Mouse (Mus musculus) liver, embryonic 14.5 days (tissue): Measurements from ENCODE around the gene Ubash3b. TPM values are rescaled to one million over a fixed set of nuclear protein-coding genes. Genes with fewer than 3 reads are reported as not detected.

Experiments used
- ATAC-seq: fragments of 200-750 bp; cut with Nextera tagmentation; 2 replicates; pipeline ENCODE4 v1.8.0; 2017; ENCODE audit warnings: moderate number of reproducible peaks, mild to moderate bottlenecking, moderate library complexity; ENCODE audit not compliant: insufficient read depth
- DNase-seq, 3 experiments: peaks; one replicate each; pipeline ENCODE4 v3.0.0-alpha.2; 2012 to 2013; ENCODE audit warnings: low read depth in 3 of 3, low spot score in 3 of 3
- H3K27ac ChIP-seq: fragments of 300-500 bp; sonication (generic); 2 replicates; pipeline ENCODE4 v1.5.1; 2014; ENCODE audit warnings: moderate library complexity, mild to moderate bottlenecking, control low read depth, inconsistent platforms
- H3K27me3 ChIP-seq: fragments of 300-500 bp; sonication (generic); 2 replicates; pipeline ENCODE4 v1.6.1; 2014; ENCODE audit warnings: mild to moderate bottlenecking, low read length, moderate library complexity; ENCODE audit not compliant: control insufficient read depth, insufficient read depth
- H3K36me3 ChIP-seq: fragments of 300-500 bp; sonication (generic); replicated peaks from 2 replicates; pipeline ENCODE4 v1.6.1; 2014; ENCODE audit warnings: low read depth; ENCODE audit not compliant: control insufficient read depth, insufficient read depth
- H3K4me1 ChIP-seq, 2 experiments: fragments of 200-500 bp in 1 of 2; fragments of 300-500 bp in 1 of 2; sonication (generic) in 1 of 2; replicated peaks; 2 replicates each; pipeline ENCODE4 v1.6.1; 2012 to 2014; ENCODE audit warnings: antibody characterized with exemption in 1 of 2, inconsistent platforms in 1 of 2, low read length in 1 of 2; ENCODE audit not compliant: control insufficient read depth in 2 of 2, insufficient read depth in 2 of 2
- H3K4me2 ChIP-seq: fragments of 300-500 bp; sonication (generic); 2 replicates; pipeline ENCODE4 v1.6.1; 2014; ENCODE audit warnings: low read depth, mild to moderate bottlenecking, control low read depth, moderate library complexity
- H3K4me3 ChIP-seq, 2 experiments: fragments of 200-500 bp in 1 of 2; fragments of 300-500 bp in 1 of 2; sonication (generic) in 1 of 2; 2 replicates each; pipeline ENCODE4 v1.5.1; 2012 to 2014; ENCODE audit warnings: low read depth in 2 of 2, low read length in 2 of 2, mild to moderate bottlenecking in 2 of 2, control low read depth in 1 of 2, inconsistent platforms in 1 of 2, moderate library complexity in 1 of 2; ENCODE audit not compliant: insufficient read depth in 1 of 2
- H3K9ac ChIP-seq: fragments of 300-500 bp; sonication (generic); replicated peaks from 2 replicates; pipeline ENCODE4 v1.6.1; 2014; ENCODE audit warnings: mild to moderate bottlenecking, control low read depth, moderate library complexity
- H3K9me3 ChIP-seq: fragments of 300-500 bp; sonication (generic); 2 replicates; pipeline ENCODE4 v1.6.1; 2016; ENCODE audit warnings: low read length, mixed read lengths; ENCODE audit not compliant: control insufficient read depth
- CTCF ChIP-seq: IDR thresholded peaks from 2 replicates; pipeline ENCODE4 v1.5.1; 2016; ENCODE audit warnings: antibody characterized with exemption, low read depth, control low read depth
- EP300 ChIP-seq: IDR thresholded peaks from 2 replicates; pipeline ENCODE4 v1.6.1; 2016; ENCODE audit warnings: antibody characterized with exemption, low read depth
- WGBS: fragments of 180-500 bp; shearing (Covaris S2); extraction: QIAGEN DNeasy Blood & Tissue Kit; methylation state at CpG from one replicate; pipeline ENCODE4 v1.1.7; 2014; ENCODE audit not compliant: insufficient replicate concordance; 5-methylcytosine and 5-hydroxymethylcytosine counted together
- polyA plus RNA-seq, 2 experiments: library from polyadenylated mRNA; depleted of rRNA in 1 of 2; stranded (reverse) in 1 of 2; unstranded in 1 of 2; fragments of >200 nt; fragmentation: Nextera tagmentation in 1 of 2; extraction: Ambion mirVana in 1 of 2; gene quantifications; 2 replicates each; pipeline versions ENCODE4 v1.2.1 to v1.2.3; 2012 to 2014

The Ubash3b gene
- polyA plus RNA-seq, 2 experiments, result 3.5 to 5.9 TPM

DNA sequence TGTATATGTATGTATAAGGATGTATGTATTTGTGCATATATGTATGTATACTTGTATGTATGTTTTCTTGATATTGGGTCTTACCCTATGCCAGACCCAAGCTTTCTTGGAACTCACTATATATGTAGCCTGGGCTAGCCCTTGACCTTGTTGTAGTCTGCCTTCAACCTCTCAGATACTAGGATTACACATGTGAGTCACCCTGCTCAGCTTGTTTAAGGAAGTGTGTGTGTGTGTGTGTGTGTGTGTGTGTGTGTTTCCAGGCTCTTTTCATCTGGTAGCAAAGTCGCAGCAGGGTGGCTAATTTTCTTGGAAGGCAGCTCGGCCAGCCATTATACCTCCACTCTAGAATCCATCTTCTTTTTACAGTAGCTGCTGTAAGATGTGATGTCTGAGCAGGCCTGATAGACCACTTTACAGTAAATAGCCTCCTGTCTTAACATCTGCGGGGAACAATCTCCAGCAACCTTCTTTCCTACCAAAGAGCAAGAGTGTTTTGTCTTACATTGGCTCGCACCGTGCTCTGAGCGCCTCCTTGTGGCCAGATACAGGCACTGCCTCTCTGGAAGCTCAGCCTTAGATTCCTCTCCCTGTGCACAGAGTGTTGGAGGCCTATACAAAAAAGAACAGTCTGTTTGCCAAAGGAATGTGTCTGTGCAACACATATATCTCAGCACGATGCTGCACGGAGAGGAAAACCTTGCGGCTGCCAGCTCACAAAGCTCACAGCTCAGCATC lies 29.4 kb upstream of the Ubash3b start:
- no peaks in the 10 kb centered on the region for H3K27me3 ChIP-seq
- peaks cover 3 to 4% of the 10 kb centered on the region in 2 experiments for H3K4me1 ChIP-seq
- no peak for TF ChIP-seq EP300
- peak; percentile 98 for TF ChIP-seq CTCF
- ATAC-seq (no peak; the same call in 1 of the 2 replicates), DNase-seq (peak; percentile 37 to 43 (median 41))
- no peak overlapping the region for H3K4me3 ChIP-seq
- H3K36me3 ChIP-seq, result no peaks in the 10 kb centered on the region
- 23% methylated on average over 9 of the region's 9 CpGs for WGBS
- no peaks in the 10 kb centered on the region for H3K9me3 ChIP-seq
- no peak overlapping the region for H3K4me2 ChIP-seq
- no peak overlapping the region for H3K27ac ChIP-seq
- H3K9ac ChIP-seq, result no peak overlapping the region

DNA sequence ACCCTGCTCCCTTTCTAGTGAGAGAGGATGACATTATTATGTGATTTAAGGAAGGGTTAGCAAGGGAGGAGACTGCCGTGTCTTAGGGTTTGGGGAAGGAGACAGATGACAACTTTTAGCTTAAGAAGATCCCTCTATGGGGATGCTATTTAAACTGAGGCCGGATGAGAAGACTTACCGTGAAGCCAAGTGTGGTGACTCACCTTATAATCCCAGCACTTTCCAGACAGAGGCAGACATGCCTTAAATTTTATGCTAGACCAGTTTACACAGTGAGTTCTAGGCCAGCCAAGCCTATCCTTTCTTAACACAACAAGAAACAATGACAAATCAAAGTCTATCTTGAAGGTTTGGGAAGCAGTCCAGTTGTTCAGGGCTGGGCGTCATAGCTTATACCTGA lies 26.4 kb upstream of the Ubash3b start:
- H3K4me2 ChIP-seq, result no peak overlapping the region
- no peaks in the 10 kb centered on the region for H3K27me3 ChIP-seq
- H3K9me3 ChIP-seq, result no peaks in the 10 kb centered on the region
- 68% methylated on average over 4 of the region's 4 CpGs for WGBS
- ATAC-seq (no peak), DNase-seq (no peak)
- no peaks in the 10 kb centered on the region for H3K36me3 ChIP-seq
- no peak for TF ChIP-seq CTCF
- TF ChIP-seq EP300, result no peak
- H3K4me3 ChIP-seq, result no peak overlapping the region
- no peak overlapping the region for H3K9ac ChIP-seq
- no peak overlapping the region for H3K27ac ChIP-seq
- peaks cover 0 to 3% of the 10 kb centered on the region in 2 experiments; a peak in 1 of 4 replicates for H3K4me1 ChIP-seq

DNA sequence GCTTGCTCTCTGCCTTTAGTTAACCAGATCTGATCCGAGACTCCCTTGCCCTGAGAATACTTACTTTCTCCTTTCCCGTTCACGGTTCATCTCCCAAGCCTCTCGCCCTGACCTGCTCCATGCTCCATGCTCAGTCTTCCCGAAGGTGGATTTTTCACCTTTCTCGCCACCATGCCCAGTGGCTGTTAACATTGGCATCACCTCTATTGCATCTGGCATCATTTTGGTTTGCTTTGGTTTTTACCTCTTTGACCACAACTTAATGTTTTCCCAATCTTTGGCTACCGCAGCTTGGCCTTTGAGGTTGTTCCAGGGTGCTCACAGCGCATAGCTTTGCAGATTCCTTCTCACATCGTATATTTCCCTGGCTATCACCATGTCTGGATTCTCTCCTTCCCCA lies 26.0 kb upstream of the Ubash3b start:
- no peak overlapping the region for H3K4me2 ChIP-seq
- DNase-seq (no peak), ATAC-seq (no peak)
- H3K27ac ChIP-seq, result no peak overlapping the region
- no peaks in the 10 kb centered on the region for H3K27me3 ChIP-seq
- H3K9me3 ChIP-seq, result no peaks in the 10 kb centered on the region
- no peak overlapping the region for H3K4me3 ChIP-seq
- H3K9ac ChIP-seq, result no peak overlapping the region
- peaks cover 0 to 3% of the 10 kb centered on the region in 2 experiments; a peak in 1 of 4 replicates for H3K4me1 ChIP-seq
- 74% methylated on average over 9 of the region's 9 CpGs for WGBS
- no peaks in the 10 kb centered on the region for H3K36me3 ChIP-seq
- TF ChIP-seq EP300, result no peak
- no peak for TF ChIP-seq CTCF

- WGBS, result 46% methylated on average over 9 of the region's 9 CpGs
- TF ChIP-seq EP300, result no peak
- TF ChIP-seq CTCF, result no peak
- Histone ChIP-seq H3K27me3 (no peaks in the 10 kb centered on the region; the same call in 1 of the 2 replicates), H3K27ac (no peak overlapping the region), H3K4me3 (no peak overlapping the region), H3K9me3 (no peaks in the 10 kb centered on the region), H3K36me3 (no peaks in the 10 kb centered on the region), H3K4me2 (no peak overlapping the region), H3K9ac (no peak overlapping the region), H3K4me1 (peaks cover 0 to 3% of the 10 kb centered on the region in 2 experiments; a peak in 1 of 4 replicates)
- ATAC-seq (no peak), DNase-seq (no peak)
These were observed 23.8 kb upstream of the Ubash3b start for GRCm38 (mm10) chr9:41185331-41185730.

DNA sequence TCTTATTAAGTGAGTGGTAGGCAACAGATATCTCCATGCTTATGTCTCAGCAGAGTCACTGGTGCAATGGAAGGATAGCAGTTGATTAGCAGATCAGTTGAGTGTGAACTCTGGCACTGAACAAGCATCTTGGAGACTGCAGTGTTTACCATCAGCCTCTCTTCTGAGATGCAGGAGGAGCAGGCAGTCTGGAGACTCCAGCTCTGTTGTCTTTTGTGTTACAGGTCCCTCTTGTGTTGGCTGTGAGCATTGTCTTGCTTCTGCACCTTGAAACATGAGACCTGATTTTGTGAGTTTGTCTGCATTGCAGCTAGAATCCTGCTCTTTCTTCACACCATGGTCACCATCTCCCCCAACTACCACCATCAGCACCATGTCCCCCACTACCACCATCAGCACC lies 21.1 kb upstream of the Ubash3b start:
- peaks cover 0 to 3% of the 10 kb centered on the region in 2 experiments; a peak in 1 of 4 replicates for H3K4me1 ChIP-seq
- H3K36me3 ChIP-seq, result no peaks in the 10 kb centered on the region
- no peak overlapping the region for H3K9ac ChIP-seq
- H3K9me3 ChIP-seq, result no peaks in the 10 kb centered on the region
- H3K4me2 ChIP-seq, result no peak overlapping the region
- no peaks in the 10 kb centered on the region; the same call in 1 of the 2 replicates for H3K27me3 ChIP-seq
- no peak overlapping the region for H3K27ac ChIP-seq
- no peak for DNase-seq
- TF ChIP-seq CTCF (peak; percentile 66), EP300 (no peak)
- no peak for ATAC-seq
- H3K4me3 ChIP-seq, result no peak overlapping the region
